Mouse (Mus musculus) heart, embryonic 12.5 days (tissue): ENCODE results near the gene Amph. TPM values are rescaled to one million over a fixed set of nuclear protein-coding genes. Genes with fewer than 3 reads are reported as not detected.

Experiments
- ATAC-seq: fragments of 200-750 bp; cut with Nextera tagmentation; 2 replicates; pipeline ENCODE4 v1.8.0; 2017; ENCODE audit warnings: moderate TSS enrichment, moderate library complexity; ENCODE audit not compliant: insufficient number of reproducible peaks, low FRiP score
- H3K27ac ChIP-seq: fragments of 300-500 bp; sonication (generic); 2 replicates; pipeline ENCODE4 v1.5.1; 2016; ENCODE audit warnings: mild to moderate bottlenecking, moderate library complexity; ENCODE audit not compliant: poor library complexity, severe bottlenecking
- H3K27me3 ChIP-seq: fragments of 300-500 bp; sonication (generic); replicated peaks from 2 replicates; pipeline ENCODE4 v1.6.1; 2016; ENCODE audit warnings: mild to moderate bottlenecking, moderate library complexity
- H3K36me3 ChIP-seq: fragments of 300-500 bp; sonication (generic); 2 replicates; pipeline ENCODE4 v1.6.1; 2016; ENCODE audit warnings: mild to moderate bottlenecking, moderate library complexity
- H3K4me1 ChIP-seq: fragments of 300-500 bp; sonication (generic); replicated peaks from 2 replicates; pipeline ENCODE4 v1.6.1; 2016; ENCODE audit warnings: mild to moderate bottlenecking
- H3K4me2 ChIP-seq: fragments of 300-500 bp; sonication (generic); 2 replicates; pipeline ENCODE4 v1.6.1; 2016; ENCODE audit warnings: mild to moderate bottlenecking, moderate library complexity
- H3K4me3 ChIP-seq: fragments of 300-500 bp; sonication (generic); 2 replicates; pipeline ENCODE4 v1.5.1; 2016; ENCODE audit warnings: mild to moderate bottlenecking
- H3K9ac ChIP-seq: fragments of 300-500 bp; sonication (generic); 2 replicates; pipeline ENCODE4 v1.6.1; 2016; ENCODE audit warnings: mild to moderate bottlenecking, moderate library complexity
- H3K9me3 ChIP-seq: fragments of 300-500 bp; sonication (generic); replicated peaks from 2 replicates; pipeline ENCODE4 v1.6.1; 2016; ENCODE audit warnings: mild to moderate bottlenecking, moderate library complexity
- WGBS: fragments of 180-500 bp; shearing (Covaris S2); methylation state at CpG from one replicate; pipeline ENCODE4 v1.1.7; 2016; 5-methylcytosine and 5-hydroxymethylcytosine counted together
- polyA plus RNA-seq: library from polyadenylated mRNA; unstranded; fragments of >200 nt; fragmentation: Nextera tagmentation; extraction: Ambion mirVana; gene quantifications from 2 replicates; pipeline ENCODE4 v1.2.1, GENCODE M21; 2016

Amph gene
- polyA plus RNA-seq, 1 experiment from 2014 or later = 1.6 TPM

DNA sequence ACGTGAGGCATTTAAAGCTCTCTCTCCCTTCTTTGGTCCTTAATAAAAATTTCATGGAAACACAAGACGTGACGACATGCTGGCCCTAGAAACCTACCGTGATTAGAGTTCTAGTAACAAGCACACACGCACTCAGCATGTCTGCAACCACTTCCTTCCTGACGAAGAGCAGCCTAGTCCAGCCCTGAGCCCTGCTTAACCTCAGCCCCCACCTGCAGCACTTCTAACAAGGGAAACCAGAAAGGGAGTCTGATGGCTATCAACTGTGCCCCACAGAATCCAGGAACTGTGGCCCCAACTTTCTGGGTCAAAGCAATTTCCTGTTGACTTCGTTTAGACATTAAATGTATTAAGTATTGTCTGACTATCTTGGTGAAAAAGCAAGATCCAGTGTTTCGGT lies 234.3 kb downstream of the Amph start:
- Histone ChIP-seq H3K9ac (no peak overlapping the region), H3K4me2 (no peak overlapping the region), H3K27me3 (no peaks in the 10 kb centered on the region), H3K4me1 (peaks cover 3% of the 10 kb centered on the region), H3K9me3 (no peaks in the 10 kb centered on the region), H3K27ac (no peak overlapping the region), H3K36me3 (no peaks in the 10 kb centered on the region), H3K4me3 (no peak overlapping the region)
- WGBS = 30% methylated on average over 8 of the region's 8 CpGs
- ATAC-seq = no peak

DNA sequence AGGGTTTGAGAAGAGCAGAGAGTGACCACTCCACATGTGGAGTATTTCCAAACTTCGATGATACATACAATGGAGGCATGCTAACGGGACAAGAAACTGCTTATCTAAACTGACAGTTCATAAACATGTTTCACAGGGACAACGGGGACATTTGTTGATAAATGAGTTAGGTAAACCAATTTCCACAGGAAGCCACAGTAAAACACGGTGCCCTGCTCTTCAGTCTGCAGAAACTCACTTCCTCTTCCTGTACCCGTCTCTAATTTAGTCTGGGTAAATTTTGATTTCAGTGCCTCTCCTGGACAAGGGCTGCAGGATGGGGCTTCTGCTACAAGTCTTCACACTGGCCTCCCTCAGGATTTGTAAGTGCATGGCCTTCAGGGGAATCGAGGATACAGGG lies 242.0 kb downstream of the Amph start:
- no peak for ATAC-seq
- Histone ChIP-seq H3K27ac (no peak overlapping the region), H3K9me3 (no peaks in the 10 kb centered on the region), H3K27me3 (no peaks in the 10 kb centered on the region), H3K4me3 (no peak overlapping the region), H3K4me2 (no peak overlapping the region), H3K4me1 (0 out of 2 replicates have a peak, but pooled peaks cover 3% of the 10 kb centered on the region), H3K36me3 (no peaks in the 10 kb centered on the region), H3K9ac (no peak overlapping the region)
- 35% methylated on average over 6 of the region's 6 CpGs for WGBS

DNA sequence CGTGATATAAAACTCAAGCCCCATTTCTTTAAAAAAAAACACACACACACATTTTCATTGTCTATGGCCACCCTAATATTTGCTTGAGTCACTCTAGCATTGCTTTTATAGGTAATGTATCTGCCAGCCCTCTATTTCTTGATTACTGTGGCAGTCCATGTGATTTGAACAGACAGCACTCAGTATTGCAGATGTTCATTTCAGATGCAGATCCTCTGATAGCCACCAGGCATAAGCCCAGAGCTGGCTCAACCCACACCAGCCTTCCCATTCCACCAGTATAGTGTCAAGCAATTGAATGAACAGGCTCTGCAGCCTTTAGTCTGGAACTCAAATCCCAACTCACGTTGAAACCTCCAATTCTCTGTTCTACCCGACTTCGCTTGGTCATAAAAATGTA lies 246.8 kb downstream of the Amph start:
- Histone ChIP-seq H3K4me2 (no peak overlapping the region), H3K9me3 (no peaks in the 10 kb centered on the region), H3K27ac (no peak overlapping the region), H3K36me3 (no peaks in the 10 kb centered on the region), H3K27me3 (no peaks in the 10 kb centered on the region), H3K9ac (no peak overlapping the region), H3K4me1 (0 out of 2 replicates have a peak, but pooled peaks cover 3% of the 10 kb centered on the region), H3K4me3 (no peak overlapping the region)
- ATAC-seq = no peak
- WGBS = 71% methylated on average over 4 of the region's 4 CpGs

DNA sequence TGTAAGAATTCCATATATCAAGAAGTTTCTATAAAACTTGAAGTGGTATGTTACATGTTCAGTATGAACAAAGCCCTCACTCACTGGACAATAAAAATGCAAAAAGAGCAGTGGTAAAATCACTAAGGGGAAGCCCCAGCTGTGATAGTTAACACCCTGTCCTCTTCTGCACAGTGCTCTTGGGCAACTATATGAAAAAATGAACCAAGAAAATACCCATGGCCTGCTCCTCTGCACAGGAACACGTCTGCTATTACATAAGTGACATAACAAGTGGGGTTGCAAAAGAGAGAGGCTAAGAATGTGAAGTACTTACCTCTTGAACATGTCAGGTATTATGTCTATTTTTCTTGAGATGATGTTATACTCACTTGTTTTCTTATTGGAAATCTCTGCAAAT lies 247.5 kb downstream of the Amph start:
- H3K27ac ChIP-seq = no peak overlapping the region
- no peaks in the 10 kb centered on the region for H3K9me3 ChIP-seq
- WGBS = 49% methylated on average over 1 of the region's 1 CpGs
- H3K4me3 ChIP-seq = no peak overlapping the region
- no peaks in the 10 kb centered on the region for H3K36me3 ChIP-seq
- no peak overlapping the region for H3K9ac ChIP-seq
- no peaks in the 10 kb centered on the region for H3K4me1 ChIP-seq
- no peaks in the 10 kb centered on the region for H3K27me3 ChIP-seq
- no peak for ATAC-seq
- H3K4me2 ChIP-seq = no peak overlapping the region

Other genes starting within 250 kb of the Amph start
- gene Vps41, start 230.9 kb upstream of the Amph start, polyA plus RNA-seq = 52.7 and 55.8 TPM in 2 replicates